Mouse (Mus musculus): ENCODE measurements around the gene Dolk. TPM values are rescaled to one million over a fixed set of nuclear protein-coding genes. Genes with fewer than 3 reads are reported as not detected.

The Dolk gene
- total and polyA plus RNA-seq, 3 experiments, result 18.5 to 21.7 TPM; not detected in 1

GRCm38 (mm10) chr2:30262840-30263441 lies 23.2 kb downstream of the Dolk start:
- Histone ChIP-seq H3K79me2 (ENCODE audit: control insufficient read depth, insufficient read depth, low read length, poor library complexity) (no peaks in the 10 kb centered on the region; the same call in 1 of the 2 replicates), H3K4me1 (ENCODE audit: control insufficient read depth in 1 of 2, insufficient read depth in 2 of 2, low read length in 2 of 2) (peaks cover 19 to 25% of the 10 kb centered on the region in 2 experiments)

GRCm38 (mm10) chr2:30261921-30262839 lies 24.0 kb downstream of the Dolk start:
- H3K79me2 ChIP-seq (ENCODE audit: control insufficient read depth, insufficient read depth, low read length, poor library complexity), result no peaks in the 10 kb centered on the region; the same call in 1 of the 2 replicates
- no peaks in the 10 kb centered on the region for H3K9me3 ChIP-seq (replicated peaks; ENCODE audit: insufficient read depth, low read length)
- no peaks in the 10 kb centered on the region for H3K27me3 ChIP-seq (ENCODE audit: control insufficient read depth in 1 of 2, insufficient read depth in 2 of 2, low read length in 2 of 2)
- peaks cover 19 to 24% of the 10 kb centered on the region in 2 experiments for H3K4me1 ChIP-seq (ENCODE audit: control insufficient read depth in 1 of 2, insufficient read depth in 2 of 2, low read length in 2 of 2)
- no peak overlapping the region for H3K27ac ChIP-seq (ENCODE audit: control insufficient read depth, low read depth, low read length)
- no peak overlapping the region for H3K9ac ChIP-seq (ENCODE audit: control insufficient read depth, low read depth, low read length, poor library complexity, severe bottlenecking)
- TF ChIP-seq TBP (IDR thresholded peaks at IDR 0.05; ENCODE audit: low read depth, low read length), result no peak
- TF ChIP-seq ZNF384 (IDR thresholded peaks at IDR 0.05; ENCODE audit: low read depth, low read length), result peak; percentile 65
- no peak for TF ChIP-seq MYC (IDR thresholded peaks at IDR 0.05; ENCODE audit: low read depth, low read length)
- peaks cover 0 to 20% of the 10 kb centered on the region in 2 experiments; a peak in 3 of 4 replicates for H3K36me3 ChIP-seq (ENCODE audit: control insufficient read depth in 1 of 2, insufficient read depth in 2 of 2, low read length in 2 of 2)
- no peak for DNase-seq (ENCODE audit: low read depth, low spot score)
- no peak overlapping the region for H3K4me3 ChIP-seq (ENCODE audit: control insufficient read depth in 1 of 2, insufficient read depth in 1 of 2, low read depth in 2 of 2, low read length in 2 of 2)

More at GRCm38 (mm10) chr2:30262840-30263441, 23.2 kb downstream of the Dolk start:
- H3K9ac ChIP-seq (ENCODE audit: control insufficient read depth, low read depth, low read length, poor library complexity, severe bottlenecking), result no peak overlapping the region
- H3K27ac ChIP-seq (ENCODE audit: control insufficient read depth, low read depth, low read length), result no peak overlapping the region
- no peak for TF ChIP-seq RCOR1 (IDR thresholded peaks at IDR 0.05; ENCODE audit: low read depth, low read length)
- no peak for TF ChIP-seq ZMIZ1 (IDR thresholded peaks at IDR 0.05; ENCODE audit: low read depth, low read length)
- no peak for TF ChIP-seq GATA1 (IDR thresholded peaks at IDR 0.05; ENCODE audit: low read depth, low read length)
- TF ChIP-seq POLR2A (IDR thresholded peaks at IDR 0.05; ENCODE audit: control insufficient read depth in 1 of 2, insufficient read depth in 1 of 2, low read depth in 1 of 2, low read length in 2 of 2, poor library complexity in 1 of 2), result no peak
- no peak for TF ChIP-seq MYC (IDR thresholded peaks at IDR 0.05; ENCODE audit: low read depth, low read length)
- no peak for TF ChIP-seq MAFK (IDR thresholded peaks at IDR 0.05; ENCODE audit: borderline replicate concordance, low read depth, low read length)
- no peak for TF ChIP-seq TCF12 (IDR thresholded peaks at IDR 0.05; ENCODE audit: low read depth, low read length)
- no peak for TF ChIP-seq ZKSCAN1 (IDR thresholded peaks at IDR 0.05; ENCODE audit: low read depth, low read length)
- TF ChIP-seq CHD2 (IDR thresholded peaks at IDR 0.05; ENCODE audit: low read length), result no peak
- no peak for TF ChIP-seq POLR2AphosphoS2 (IDR thresholded peaks at IDR 0.05; ENCODE audit: low read length)
- no peak for TF ChIP-seq ETS1 (IDR thresholded peaks at IDR 0.05; ENCODE audit: low read depth, low read length)
- TF ChIP-seq UBTF (IDR thresholded peaks at IDR 0.05; ENCODE audit: borderline replicate concordance, insufficient read depth, low read depth, low read length), result no peak
- no peak for TF ChIP-seq MEF2A (IDR thresholded peaks at IDR 0.05; ENCODE audit: extremely low read depth, insufficient replicate concordance, low read depth, low read length, poor library complexity, severe bottlenecking)
- DNase-seq (ENCODE audit: low read depth, low spot score), result no peak
- no peaks in the 10 kb centered on the region for H3K9me3 ChIP-seq (replicated peaks; ENCODE audit: insufficient read depth, low read length)
- peaks cover 0 to 20% of the 10 kb centered on the region in 2 experiments; a peak in 3 of 4 replicates for H3K36me3 ChIP-seq (ENCODE audit: control insufficient read depth in 1 of 2, insufficient read depth in 2 of 2, low read length in 2 of 2)
- no peaks in the 10 kb centered on the region for H3K27me3 ChIP-seq (ENCODE audit: control insufficient read depth in 1 of 2, insufficient read depth in 2 of 2, low read length in 2 of 2)
- H3K4me3 ChIP-seq (ENCODE audit: control insufficient read depth in 1 of 2, insufficient read depth in 1 of 2, low read depth in 2 of 2, low read length in 2 of 2), result no peak overlapping the region
